Mouse (Mus musculus): ENCODE results near the gene Prmt7. TPM values are rescaled to one million over a fixed set of nuclear protein-coding genes. Genes with fewer than 3 reads are reported as not detected.

The Prmt7 gene
- polyA plus RNA-seq, 2 experiments from 2014 or later, result 19.5 to 31.6 TPM

- no peak for ATAC-seq
Measured at GRCm38 (mm10) chr8:106226589-106226988, 15.9 kb downstream of the Prmt7 start.

GRCm38 (mm10) chr8:106231536-106231935 lies 20.8 kb downstream of the Prmt7 start:
- ATAC-seq, result no peak

- no peak for ATAC-seq
Measured at GRCm38 (mm10) chr8:106232751-106233150, 22.0 kb downstream of the Prmt7 start.

GRCm38 (mm10) chr8:106234567-106235261 lies 24.0 kb downstream of the Prmt7 start:
- no peak for ATAC-seq

GRCm38 (mm10) chr8:106237106-106237505 lies 26.4 kb downstream of the Prmt7 start:
- ATAC-seq, result no peak

GRCm38 (mm10) chr8:106250186-106250585 lies 39.5 kb downstream of the Prmt7 start:
- ATAC-seq, result no peak

- no peak for ATAC-seq
Measured at GRCm38 (mm10) chr8:106258169-106258568, 47.4 kb downstream of the Prmt7 start.

- ATAC-seq, result no peak
Measured at GRCm38 (mm10) chr8:106259579-106260255, 49.0 kb downstream of the Prmt7 start.

GRCm38 (mm10) chr8:106260894-106261293 lies 50.2 kb downstream of the Prmt7 start:
- ATAC-seq, result no peak

GRCm38 (mm10) chr8:106262343-106262742 lies 51.6 kb downstream of the Prmt7 start:
- no peak for ATAC-seq

- no peak for ATAC-seq
Measured at GRCm38 (mm10) chr8:106263928-106264327, 53.2 kb downstream of the Prmt7 start.

GRCm38 (mm10) chr8:106265398-106265797 lies 54.7 kb downstream of the Prmt7 start:
- no peak for ATAC-seq

GRCm38 (mm10) chr8:106268710-106269346 lies 58.1 kb downstream of the Prmt7 start:
- no peak for ATAC-seq

GRCm38 (mm10) chr8:106270804-106271203 lies 60.1 kb downstream of the Prmt7 start:
- no peak for ATAC-seq

- no peak for ATAC-seq
Measured at GRCm38 (mm10) chr8:106271378-106271777, 60.6 kb downstream of the Prmt7 start.

- no peak for ATAC-seq
Measured at GRCm38 (mm10) chr8:106273468-106273867, 62.7 kb downstream of the Prmt7 start.

- ATAC-seq, result no peak
Measured at GRCm38 (mm10) chr8:106276709-106277317, 66.1 kb downstream of the Prmt7 start.

- no peak for ATAC-seq
Measured at GRCm38 (mm10) chr8:106278367-106279042, 67.8 kb downstream of the Prmt7 start.

- no peak for ATAC-seq
Measured at GRCm38 (mm10) chr8:106280154-106280553, 69.4 kb downstream of the Prmt7 start.

GRCm38 (mm10) chr8:106280844-106281243 lies 70.1 kb downstream of the Prmt7 start:
- no peak for ATAC-seq

GRCm38 (mm10) chr8:106287445-106287844 lies 76.7 kb downstream of the Prmt7 start:
- no peak for ATAC-seq

- ATAC-seq, result no peak
Measured at GRCm38 (mm10) chr8:106288732-106289131, 78.0 kb downstream of the Prmt7 start.

GRCm38 (mm10) chr8:106289464-106289863 lies 78.7 kb downstream of the Prmt7 start:
- no peak for ATAC-seq

Data from activated CD4-positive, CD25-positive, alpha-beta regulatory T cell, adult 4 months (primary cell).